Mouse (Mus musculus) kidney, adult 10 weeks (tissue): ENCODE data around the gene Proser2. TPM values are rescaled to one million over a fixed set of nuclear protein-coding genes. Genes with fewer than 3 reads are reported as not detected.

Experiments used
- polyA plus RNA-seq: library from polyadenylated mRNA; stranded (reverse); fragments of 350-450 nt; fragmentation: Illumina TruSeq; extraction: RNeasy Lipid Tissue Mini Kit (QIAGEN cat#74804); gene quantifications from one replicate; pipeline ENCODE4 v1.2.3, GENCODE M21; 2014; ENCODE audit warnings: low read depth, low replicate concordance

The Proser2 gene
- 4.3 TPM for polyA plus RNA-seq

GRCm38 (mm10) chr2:6129555-6130355 lies at the start of gene Proser2:
Proser2 (minus strand) TSS chr2:6130211.

Other genes starting within 250 kb of the Proser2 start
- 19.8 TPM for gene Sec61a2, start 234.8 kb downstream of the Proser2 start, polyA plus RNA-seq
- 22.0 TPM for gene Dhtkd1, start 187.4 kb downstream of the Proser2 start, polyA plus RNA-seq
- gene Upf2, start 178.7 kb downstream of the Proser2 start, polyA plus RNA-seq, result 46.5 TPM
- gene Echdc3, start 82.8 kb upstream of the Proser2 start, polyA plus RNA-seq, result 8.2 TPM
- 18.1 TPM for gene Usp6nl, start 192.5 kb upstream of the Proser2 start, polyA plus RNA-seq